Mouse (Mus musculus): ENCODE data around the gene Entpd1. TPM values are rescaled to one million over a fixed set of nuclear protein-coding genes. Genes with fewer than 3 reads are reported as not detected.

Entpd1 gene
- polyA plus RNA-seq, 2 experiments = 7.4 to 9.8 TPM

GRCm38 (mm10) chr19:40625935-40626334 lies 13.8 kb downstream of the Entpd1 start:
- Histone ChIP-seq H3K9ac (ENCODE audit: low read depth, low read length, severe bottlenecking) (no peak overlapping the region), H3K27ac (replicated peaks; ENCODE audit: low read depth, low read length) (no peak overlapping the region), H3K4me2 (replicated peaks; ENCODE audit: low read depth, low read length, severe bottlenecking) (no peak overlapping the region), H3K36me3 (ENCODE audit: control insufficient read depth, insufficient read depth, low read length) (no peaks in the 10 kb centered on the region), H3K4me1 (ENCODE audit: control insufficient read depth, insufficient read depth, low read length) (peaks cover 6% of the 10 kb centered on the region; the same call in 1 of the 2 replicates), H3K9me3 (ENCODE audit: control insufficient read depth, low read length) (no peaks in the 10 kb centered on the region), H3K27me3 (ENCODE audit: control insufficient read depth, insufficient read depth, low read length) (no peaks in the 10 kb centered on the region), H3K4me3 (replicated peaks; ENCODE audit: low read length) (no peak overlapping the region)
- TF ChIP-seq POLR2A (IDR thresholded peaks at IDR 0.05; ENCODE audit: borderline replicate concordance, extremely low read depth, insufficient read depth, insufficient read length) = no peak
- no peak for DNase-seq (ENCODE audit: low spot score)
- no peak for ATAC-seq (ENCODE audit: low FRiP score, low read depth)
- WGBS = 28% methylated on average over 12 of the region's 12 CpGs

- no peak overlapping the region for H3K4me3 ChIP-seq (replicated peaks; ENCODE audit: low read length)
- H3K9me3 ChIP-seq (ENCODE audit: control insufficient read depth, low read length) = no peaks in the 10 kb centered on the region
- H3K4me2 ChIP-seq (replicated peaks; ENCODE audit: low read depth, low read length, severe bottlenecking) = no peak overlapping the region
- H3K4me1 ChIP-seq (ENCODE audit: control insufficient read depth, insufficient read depth, low read length) = peaks cover 6% of the 10 kb centered on the region; the same call in 1 of the 2 replicates
- H3K27me3 ChIP-seq (ENCODE audit: control insufficient read depth, insufficient read depth, low read length) = no peaks in the 10 kb centered on the region
- no peak overlapping the region for H3K9ac ChIP-seq (ENCODE audit: low read depth, low read length, severe bottlenecking)
- no peak for TF ChIP-seq POLR2A (IDR thresholded peaks at IDR 0.05; ENCODE audit: borderline replicate concordance, extremely low read depth, insufficient read depth, insufficient read length)
- H3K36me3 ChIP-seq (ENCODE audit: control insufficient read depth, insufficient read depth, low read length) = no peaks in the 10 kb centered on the region
- H3K27ac ChIP-seq (replicated peaks; ENCODE audit: low read depth, low read length) = no peak overlapping the region
- ATAC-seq (ENCODE audit: low FRiP score, low read depth) (no peak), DNase-seq (ENCODE audit: low spot score) (no peak)
Observed at GRCm38 (mm10) chr19:40628950-40629349, 16.8 kb downstream of the Entpd1 start.

- Histone ChIP-seq H3K4me1 (ENCODE audit: control insufficient read depth, insufficient read depth, low read length) (peaks cover 6% of the 10 kb centered on the region; the same call in 1 of the 2 replicates), H3K9me3 (ENCODE audit: control insufficient read depth, low read length) (no peaks in the 10 kb centered on the region), H3K9ac (ENCODE audit: low read depth, low read length, severe bottlenecking) (no peak overlapping the region), H3K36me3 (ENCODE audit: control insufficient read depth, insufficient read depth, low read length) (no peaks in the 10 kb centered on the region), H3K27ac (replicated peaks; ENCODE audit: low read depth, low read length) (no peak overlapping the region), H3K4me2 (replicated peaks; ENCODE audit: low read depth, low read length, severe bottlenecking) (no peak overlapping the region), H3K27me3 (ENCODE audit: control insufficient read depth, insufficient read depth, low read length) (no peaks in the 10 kb centered on the region), H3K4me3 (replicated peaks; ENCODE audit: low read length) (no peak overlapping the region)
- ATAC-seq (ENCODE audit: low FRiP score, low read depth) (no peak), DNase-seq (ENCODE audit: low spot score) (no peak)
- WGBS = 63% methylated on average over 3 of the region's 3 CpGs
- no peak for TF ChIP-seq POLR2A (IDR thresholded peaks at IDR 0.05; ENCODE audit: borderline replicate concordance, extremely low read depth, insufficient read depth, insufficient read length)
Observed at GRCm38 (mm10) chr19:40630096-40630495, 17.9 kb downstream of the Entpd1 start.

- ATAC-seq (ENCODE audit: low FRiP score, low read depth) (no peak), DNase-seq (ENCODE audit: low spot score) (no peak)
- no peak for TF ChIP-seq POLR2A (IDR thresholded peaks at IDR 0.05; ENCODE audit: borderline replicate concordance, extremely low read depth, insufficient read depth, insufficient read length)
- Histone ChIP-seq H3K9ac (ENCODE audit: low read depth, low read length, severe bottlenecking) (no peak overlapping the region), H3K4me1 (ENCODE audit: control insufficient read depth, insufficient read depth, low read length) (peaks cover 6% of the 10 kb centered on the region; the same call in 1 of the 2 replicates), H3K27me3 (ENCODE audit: control insufficient read depth, insufficient read depth, low read length) (no peaks in the 10 kb centered on the region), H3K36me3 (ENCODE audit: control insufficient read depth, insufficient read depth, low read length) (no peaks in the 10 kb centered on the region), H3K4me2 (replicated peaks; ENCODE audit: low read depth, low read length, severe bottlenecking) (no peak overlapping the region), H3K4me3 (replicated peaks; ENCODE audit: low read length) (no peak overlapping the region), H3K9me3 (ENCODE audit: control insufficient read depth, low read length) (no peaks in the 10 kb centered on the region), H3K27ac (replicated peaks; ENCODE audit: low read depth, low read length) (no peak overlapping the region)
- WGBS = 68% methylated on average over 7 of the region's 7 CpGs
Observed at GRCm38 (mm10) chr19:40630606-40631005, 18.4 kb downstream of the Entpd1 start.

GRCm38 (mm10) chr19:40632193-40632592 lies 20.0 kb downstream of the Entpd1 start:
- Histone ChIP-seq H3K9me3 (ENCODE audit: control insufficient read depth, low read length) (no peaks in the 10 kb centered on the region), H3K9ac (ENCODE audit: low read depth, low read length, severe bottlenecking) (no peak overlapping the region), H3K4me3 (replicated peaks; ENCODE audit: low read length) (no peak overlapping the region), H3K36me3 (ENCODE audit: control insufficient read depth, insufficient read depth, low read length) (no peaks in the 10 kb centered on the region), H3K27me3 (ENCODE audit: control insufficient read depth, insufficient read depth, low read length) (no peaks in the 10 kb centered on the region), H3K4me1 (ENCODE audit: control insufficient read depth, insufficient read depth, low read length) (no peaks in the 10 kb centered on the region), H3K4me2 (replicated peaks; ENCODE audit: low read depth, low read length, severe bottlenecking) (no peak overlapping the region), H3K27ac (replicated peaks; ENCODE audit: low read depth, low read length) (no peak overlapping the region)
- TF ChIP-seq POLR2A (IDR thresholded peaks at IDR 0.05; ENCODE audit: borderline replicate concordance, extremely low read depth, insufficient read depth, insufficient read length) = no peak
- DNase-seq (ENCODE audit: low spot score) (no peak), ATAC-seq (ENCODE audit: low FRiP score, low read depth) (no peak)
- WGBS = 65% methylated on average over 3 of the region's 3 CpGs

- 80% methylated on average over 5 of the region's 5 CpGs for WGBS
- Histone ChIP-seq H3K9ac (ENCODE audit: low read depth, low read length, severe bottlenecking) (no peak overlapping the region), H3K36me3 (ENCODE audit: control insufficient read depth, insufficient read depth, low read length) (no peaks in the 10 kb centered on the region), H3K4me2 (replicated peaks; ENCODE audit: low read depth, low read length, severe bottlenecking) (no peak overlapping the region), H3K27ac (replicated peaks; ENCODE audit: low read depth, low read length) (no peak overlapping the region), H3K9me3 (ENCODE audit: control insufficient read depth, low read length) (no peaks in the 10 kb centered on the region), H3K4me1 (ENCODE audit: control insufficient read depth, insufficient read depth, low read length) (no peaks in the 10 kb centered on the region), H3K27me3 (ENCODE audit: control insufficient read depth, insufficient read depth, low read length) (no peaks in the 10 kb centered on the region), H3K4me3 (replicated peaks; ENCODE audit: low read length) (no peak overlapping the region)
- ATAC-seq (ENCODE audit: low FRiP score, low read depth) (no peak), DNase-seq (ENCODE audit: low spot score) (no peak)
- no peak for TF ChIP-seq POLR2A (IDR thresholded peaks at IDR 0.05; ENCODE audit: borderline replicate concordance, extremely low read depth, insufficient read depth, insufficient read length)
Observed at GRCm38 (mm10) chr19:40632668-40633067, 20.5 kb downstream of the Entpd1 start.

Measured in limb, embryonic 14.5 days (tissue).